Mouse (Mus musculus) heart, postnatal 10 days (tissue): Measurements from ENCODE around the gene D930007J09Rik. TPM values are rescaled to one million over a fixed set of nuclear protein-coding genes. Genes with fewer than 3 reads are reported as not detected.

ENCODE experiments used
- DNase-seq, 2 experiments: peaks; one replicate each; pipeline ENCODE4 v3.0.0; 2021
- intact Hi-C: fragments of 180-260 bp; cut with DNase I; formaldehyde crosslinking; loops from one replicate; pipeline ENCODE4 v1.15.1; 2025
- total RNA-seq, 2 experiments: library from RNA; stranded (reverse); gene quantifications; 2 replicates each; pipeline ENCODE4 v1.2.3; 2021

Gene D930007J09Rik
- total RNA-seq, result under 1 TPM; 0.81 to 0.82 TPM

DNA sequence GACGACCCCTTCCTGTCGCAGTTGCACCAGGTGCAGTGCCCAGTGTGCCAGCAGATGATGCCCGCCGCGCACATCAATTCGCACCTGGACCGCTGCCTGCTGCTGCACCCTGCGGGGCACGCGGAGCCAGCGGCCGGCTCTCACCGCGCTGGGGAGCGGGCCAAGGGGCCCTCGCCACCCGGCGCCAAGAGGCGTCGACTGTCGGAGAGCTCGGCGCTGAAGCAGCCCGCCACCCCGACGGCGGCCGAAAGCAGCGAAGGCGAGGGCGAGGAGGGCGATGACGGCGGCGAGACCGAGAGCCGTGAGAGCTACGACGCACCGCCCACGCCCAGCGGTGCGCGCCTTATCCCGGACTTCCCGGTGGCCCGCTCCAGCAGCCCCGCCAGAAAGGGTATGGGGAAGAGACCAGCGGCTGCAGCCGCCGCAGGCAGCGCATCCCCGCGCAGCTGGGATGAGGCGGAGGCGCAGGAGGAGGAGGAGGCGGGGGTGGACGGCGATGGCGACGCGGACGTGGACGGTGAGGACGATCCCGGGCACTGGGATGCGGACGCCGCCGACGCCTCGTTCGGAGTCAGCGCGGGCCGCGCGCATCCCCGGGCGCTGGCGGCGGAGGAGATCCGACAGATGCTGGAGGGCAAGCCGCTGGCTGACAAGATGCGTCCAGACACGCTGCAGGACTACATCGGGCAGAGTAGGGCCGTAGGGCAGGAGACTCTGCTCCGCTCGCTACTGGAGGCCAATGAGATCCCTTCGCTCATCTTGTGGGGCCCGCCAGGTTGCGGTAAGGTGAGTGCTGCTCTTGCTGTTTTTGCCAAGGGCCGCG, at the start of gene D930007J09Rik:
Gene D930007J09Rik (minus strand): TSS at position 591 of the 823 bp plus-strand sequence.
- intact Hi-C loops, result loop anchor here (5.0 kb wide), 1 partner anchor 1000 kb away; no protein-coding TSS in a partner anchor
- peak in 1 of 2 experiments; percentile 56 for DNase-seq

DNA sequence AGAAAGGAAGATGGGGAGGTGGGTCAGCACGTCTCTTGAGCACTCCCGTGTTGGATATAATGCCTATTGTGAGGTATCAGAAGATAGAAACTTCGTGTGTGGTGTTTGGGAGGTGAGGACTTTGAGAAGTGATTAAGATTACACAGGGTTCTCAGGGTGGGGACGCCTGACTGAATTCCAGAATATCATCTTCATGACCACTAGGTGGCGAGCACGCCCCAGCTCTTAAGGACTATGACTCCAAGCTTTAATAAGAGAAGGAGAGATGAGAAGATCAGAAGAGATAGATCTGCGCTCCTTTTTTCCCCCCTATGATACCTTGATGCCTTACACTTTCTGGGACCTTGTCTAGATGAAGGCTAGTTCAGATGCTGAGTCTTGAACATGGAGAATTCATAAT, 49.3 kb upstream of the D930007J09Rik start:
- DNase-seq, result peak; percentile 48 to 60
- intact Hi-C loops, result no loop called here

DNA sequence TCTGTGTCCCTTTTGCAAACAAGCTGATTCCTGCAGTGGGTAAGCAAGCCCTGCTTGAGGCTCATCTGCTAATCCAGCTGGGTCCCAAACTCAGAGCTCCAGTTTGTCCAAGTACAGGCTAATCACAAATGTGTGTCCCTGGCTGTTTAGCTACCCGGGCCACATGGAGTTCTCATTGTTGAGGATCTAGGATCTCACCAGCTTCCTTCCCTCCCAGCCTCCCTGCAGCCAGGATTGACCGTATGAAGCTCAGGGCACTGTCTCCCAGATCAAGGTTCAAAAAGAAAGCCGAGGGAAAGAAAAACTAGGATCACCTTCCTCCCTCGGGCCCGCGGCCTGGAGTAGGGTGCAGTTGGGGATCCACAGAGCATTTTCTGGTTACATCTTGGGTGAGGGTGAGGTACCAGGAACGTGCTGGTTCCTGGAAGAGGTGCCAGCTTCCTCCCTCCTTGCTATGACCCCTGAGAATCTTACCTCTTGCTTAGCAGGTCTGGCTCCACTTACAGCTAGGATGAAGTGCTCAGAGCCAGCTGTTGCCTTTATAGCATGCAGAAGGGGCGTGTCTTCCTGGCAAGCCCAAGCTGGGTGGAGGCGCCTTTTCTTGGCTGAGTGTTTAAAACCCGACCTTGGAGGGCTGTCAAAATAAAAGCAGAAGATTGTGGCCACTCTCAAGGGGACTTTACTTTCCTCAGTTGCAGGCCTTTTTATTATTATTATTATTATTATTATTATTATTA, 48.2 kb upstream of the D930007J09Rik start, which contains the start of gene Serpinb1a:
Gene Serpinb1a (minus strand): TSS at position 518 of the 737 bp plus-strand sequence.
- intact Hi-C loops, result no loop called here
- peak; percentile 80 to 82 for DNase-seq

DNA sequence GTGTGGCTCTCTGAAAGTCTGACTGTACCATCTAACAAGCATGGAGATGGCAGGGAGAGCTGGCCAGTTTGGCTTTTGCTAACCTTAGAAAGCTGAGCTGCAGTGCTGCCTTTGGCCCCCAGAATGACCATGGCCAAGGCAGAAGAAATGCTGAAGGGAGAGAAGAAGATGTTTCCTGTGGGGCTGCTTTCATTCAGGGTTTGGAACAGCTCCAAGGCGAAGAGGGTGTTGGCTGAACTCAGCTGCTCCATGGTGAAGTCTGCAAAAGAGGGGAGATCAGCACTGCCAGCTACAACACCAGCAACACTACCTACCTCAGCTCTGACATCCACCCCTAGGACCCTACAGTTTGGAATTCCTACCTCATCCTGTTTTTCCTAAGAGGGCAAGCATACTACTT, 47.5 kb upstream of the D930007J09Rik start:
- intact Hi-C loops, result no loop called here
- peak in 1 of 2 experiments; percentile 20 for DNase-seq

DNA sequence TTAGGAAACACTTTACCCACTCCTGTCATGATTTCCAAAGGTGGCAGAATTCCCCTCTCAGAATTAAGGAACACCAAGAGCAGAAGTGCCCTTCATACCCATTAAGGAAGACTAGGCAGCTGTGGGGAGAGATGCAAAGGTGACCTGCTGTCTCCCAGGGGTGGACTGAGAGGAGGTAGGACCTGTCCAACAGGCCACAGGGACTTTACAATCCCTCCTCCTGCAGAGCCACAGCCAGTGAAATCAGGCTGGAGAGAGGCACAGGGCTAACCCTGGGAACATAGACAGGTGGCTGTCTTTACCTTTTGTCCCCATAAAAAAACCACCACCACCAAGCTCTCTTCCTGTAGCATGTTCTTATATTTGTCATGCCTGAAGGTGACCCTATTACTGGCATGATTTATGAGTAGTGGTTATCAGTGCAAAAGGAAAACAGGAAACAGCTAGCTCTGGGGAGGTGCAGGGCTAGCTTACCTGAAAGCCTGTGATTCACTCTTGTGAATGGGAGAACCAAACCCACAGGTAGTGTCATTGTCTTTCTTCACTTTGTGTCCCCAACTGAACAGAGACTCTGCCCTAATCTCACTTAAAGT, 47.0 kb upstream of the D930007J09Rik start:
- no peak for DNase-seq
- intact Hi-C loops, result no loop called here

DNA sequence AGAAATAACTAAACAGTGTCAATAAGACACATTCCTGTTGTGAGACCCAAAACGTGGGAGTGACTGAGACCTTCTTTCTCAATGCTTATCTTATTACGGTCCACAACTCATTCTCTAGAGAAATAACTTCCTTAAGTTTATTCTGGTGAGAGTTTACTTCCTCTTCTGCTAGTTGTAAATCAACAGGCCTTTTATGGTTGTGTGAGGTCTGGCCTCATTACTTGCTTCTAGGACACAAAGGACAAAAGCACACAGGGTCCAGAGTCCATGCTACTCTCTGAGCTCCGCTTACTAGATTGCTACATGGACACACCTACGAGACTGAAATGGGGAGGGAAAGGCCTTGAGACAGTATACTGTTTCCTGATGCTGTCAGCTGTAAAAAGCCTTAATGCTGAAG, 46.4 kb upstream of the D930007J09Rik start:
- DNase-seq, result no peak
- intact Hi-C loops, result no loop called here

DNA sequence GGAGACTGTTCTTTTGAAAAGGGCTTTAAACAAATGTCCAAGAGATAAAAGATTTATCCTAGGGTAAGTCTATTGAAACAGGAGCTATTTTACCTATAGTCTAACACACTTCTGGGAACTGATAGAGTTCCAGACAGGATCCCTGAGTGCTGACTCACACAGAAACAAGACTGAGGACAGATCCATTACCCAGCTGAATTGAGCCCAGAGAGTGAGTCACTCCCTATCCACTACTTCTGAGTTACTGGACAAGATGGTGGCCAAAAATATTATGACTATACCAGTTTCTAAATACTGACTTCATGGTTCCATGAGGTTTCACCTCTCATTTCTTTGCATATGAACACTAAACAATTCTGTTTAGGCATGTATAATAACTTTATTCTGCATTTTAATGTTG, 43.6 kb upstream of the D930007J09Rik start:
- intact Hi-C loops, result no loop called here
- no peak for DNase-seq

DNA sequence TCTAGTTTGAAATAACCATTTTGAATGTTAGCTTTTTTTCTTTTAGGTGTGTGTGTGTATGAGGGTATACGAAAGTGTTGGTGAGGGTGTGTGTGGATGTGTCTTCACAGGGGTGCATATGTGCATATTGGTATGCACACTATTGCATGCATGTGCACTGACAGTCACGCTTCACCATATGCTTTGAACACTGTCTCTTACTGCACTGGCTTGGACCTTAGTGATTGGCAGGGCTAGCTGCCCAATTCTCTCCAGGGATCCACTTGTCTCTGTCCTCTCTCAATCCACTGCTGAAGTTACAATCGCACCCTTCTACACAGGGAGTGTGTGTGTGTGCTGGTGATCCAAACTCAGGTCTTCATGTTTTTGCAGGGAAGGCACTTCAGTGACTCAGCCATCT, 38.7 kb upstream of the D930007J09Rik start:
- DNase-seq, result no peak
- intact Hi-C loops, result no loop called here

DNA sequence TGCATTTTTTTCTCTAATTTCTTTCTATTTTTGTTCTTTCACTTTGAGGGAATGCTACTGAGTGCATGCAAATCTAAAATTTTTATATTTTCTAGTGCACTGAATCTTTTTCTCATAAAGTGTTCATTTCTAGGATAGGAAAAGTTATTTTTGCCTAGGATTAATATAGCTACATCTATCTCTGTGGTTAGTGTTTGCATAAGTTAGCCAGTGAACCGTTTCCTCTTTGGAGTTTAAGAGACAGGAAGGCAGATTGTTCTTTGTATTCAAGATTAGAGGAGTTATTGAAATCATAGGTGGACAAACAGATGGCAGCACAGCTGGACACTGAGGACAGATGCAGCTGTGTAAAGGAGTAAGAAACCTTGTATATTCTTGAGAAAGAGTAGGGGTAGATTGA, 36.7 kb upstream of the D930007J09Rik start:
- no peak for DNase-seq
- intact Hi-C loops, result no loop called here

DNA sequence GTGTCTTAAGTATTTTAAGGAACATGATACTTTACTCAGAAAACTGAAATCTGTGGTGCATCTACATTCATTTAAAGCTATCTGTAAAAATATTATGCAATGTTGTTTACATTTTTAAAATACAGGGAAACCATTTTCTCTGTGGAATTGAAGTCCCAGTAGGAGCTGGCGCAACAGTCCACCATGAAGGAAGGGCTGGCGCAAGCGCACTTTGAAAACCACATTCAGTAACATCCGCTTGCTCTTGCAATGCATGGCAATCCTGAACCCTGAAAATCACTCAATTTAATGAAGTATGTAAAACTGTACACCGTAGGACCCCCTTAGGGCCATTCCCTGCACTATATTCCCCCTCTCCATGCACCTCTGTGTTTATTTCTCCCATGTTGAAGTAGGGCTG, 31.9 kb upstream of the D930007J09Rik start:
- intact Hi-C loops, result no loop called here
- no peak for DNase-seq

DNA sequence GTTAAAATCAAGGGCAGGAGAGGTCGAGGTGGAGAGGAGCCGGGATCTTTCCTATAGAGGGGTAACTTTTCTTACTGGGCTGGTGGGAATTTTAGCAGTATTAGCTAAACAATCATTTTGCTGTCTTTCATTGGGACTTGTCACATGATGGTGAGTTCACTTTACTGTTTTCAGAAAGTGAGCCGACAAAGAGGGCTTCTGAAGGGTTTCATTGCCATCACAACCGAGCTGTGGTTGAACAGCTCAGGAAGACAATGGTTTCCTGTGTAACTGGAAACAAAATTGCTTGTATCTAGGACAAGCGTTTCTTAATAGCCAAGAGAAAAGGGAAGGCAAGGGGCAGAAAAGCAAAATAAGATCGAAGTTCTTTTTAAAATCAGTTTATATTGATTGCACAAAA, 30.6 kb upstream of the D930007J09Rik start:
- intact Hi-C loops, result no loop called here
- no peak for DNase-seq

DNA sequence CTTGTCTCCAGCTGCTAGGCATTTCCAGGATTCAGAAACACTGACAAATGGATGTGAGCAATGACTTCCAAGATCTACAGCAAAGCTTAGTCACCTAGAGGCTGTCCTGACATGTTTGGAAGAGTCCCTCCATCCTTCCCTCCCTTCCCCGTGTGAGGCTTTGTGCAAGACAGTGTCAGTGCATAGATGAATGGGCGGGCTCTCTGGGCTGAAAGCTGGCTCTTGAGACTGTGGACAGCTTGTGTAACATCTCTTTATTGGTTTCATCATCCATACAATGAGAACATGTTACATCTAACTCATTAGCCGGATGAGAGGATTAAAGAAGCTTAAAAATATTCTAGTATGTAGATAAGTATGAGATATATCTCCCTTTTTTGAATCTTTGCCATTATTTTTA, 30.1 kb upstream of the D930007J09Rik start:
- intact Hi-C loops, result no loop called here
- no peak for DNase-seq

DNA sequence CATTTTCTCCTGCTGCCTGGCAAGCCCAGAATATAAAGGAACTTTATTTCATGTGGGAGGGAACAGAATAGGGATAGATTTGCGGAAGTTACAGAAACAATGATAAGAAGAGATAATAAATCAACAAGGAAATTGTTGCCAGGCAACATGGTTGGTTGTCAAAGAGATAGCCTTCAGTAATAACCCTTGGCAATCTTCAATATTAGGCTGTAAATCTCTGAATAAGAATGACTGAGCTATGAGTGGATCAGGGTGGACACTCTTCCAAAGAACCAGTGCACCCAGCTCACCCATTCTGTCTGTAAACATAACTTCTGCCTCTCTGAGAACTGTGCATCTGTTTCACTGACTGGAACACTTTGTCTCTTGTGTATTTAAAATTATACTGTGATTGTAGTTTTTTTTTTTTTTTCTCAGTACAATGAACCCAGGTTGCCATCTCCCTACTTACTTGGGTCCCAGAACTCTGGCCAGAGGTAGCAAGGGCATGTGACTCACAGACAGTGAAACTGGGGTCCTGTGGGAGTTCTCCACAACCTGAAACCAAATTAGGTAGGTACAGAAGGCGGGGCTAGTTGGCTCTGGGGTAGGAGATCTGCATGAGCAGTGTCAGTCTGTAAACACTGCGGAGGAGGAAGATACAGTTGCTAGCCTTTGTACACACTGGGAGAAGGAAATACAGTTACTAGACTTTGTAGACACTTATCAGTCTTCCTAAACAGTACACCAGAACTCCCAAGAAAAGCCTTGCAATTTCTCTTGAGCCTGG, 29.0 kb upstream of the D930007J09Rik start:
- intact Hi-C loops, result no loop called here
- no peak for DNase-seq

DNA sequence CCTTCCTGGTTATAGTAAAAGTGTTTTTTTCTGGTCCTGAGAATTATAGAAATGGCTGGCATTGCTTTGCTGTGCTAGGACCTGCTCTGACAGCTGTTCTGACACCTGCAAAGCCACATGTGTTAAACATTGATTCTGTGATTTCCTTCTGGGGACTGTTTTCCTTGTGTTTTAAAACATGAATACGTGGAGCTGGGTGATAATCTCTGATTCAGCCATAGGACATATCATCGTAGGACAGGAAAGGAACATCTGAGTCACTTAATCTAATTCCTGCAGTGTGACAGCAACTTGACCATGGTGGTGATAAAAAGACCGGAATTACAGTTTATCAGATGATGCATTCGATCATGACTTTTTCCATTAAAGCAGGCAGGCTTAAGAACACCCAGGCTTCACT, 26.2 kb upstream of the D930007J09Rik start:
- intact Hi-C loops, result no loop called here
- DNase-seq, result no peak

DNA sequence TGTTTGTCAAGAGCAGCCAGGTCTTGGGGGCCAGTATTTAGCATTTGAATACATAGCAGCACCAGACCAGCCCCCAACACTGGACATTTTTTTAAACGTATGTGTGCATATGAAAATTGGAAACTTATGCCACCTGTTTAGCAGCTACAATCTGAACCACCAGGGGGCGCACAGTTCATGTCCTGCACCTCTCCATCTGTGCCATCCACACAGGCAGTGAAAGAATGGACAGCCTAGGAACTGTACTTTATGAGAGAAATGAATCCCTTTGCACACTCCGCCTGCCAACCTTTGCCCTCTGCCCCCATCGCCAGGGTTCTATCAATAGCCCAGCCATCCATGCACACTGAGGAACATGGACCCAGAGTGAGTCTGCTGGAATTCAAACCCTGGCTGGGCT, 25.3 kb upstream of the D930007J09Rik start:
- peak; percentile 29 to 62 for DNase-seq

DNA sequence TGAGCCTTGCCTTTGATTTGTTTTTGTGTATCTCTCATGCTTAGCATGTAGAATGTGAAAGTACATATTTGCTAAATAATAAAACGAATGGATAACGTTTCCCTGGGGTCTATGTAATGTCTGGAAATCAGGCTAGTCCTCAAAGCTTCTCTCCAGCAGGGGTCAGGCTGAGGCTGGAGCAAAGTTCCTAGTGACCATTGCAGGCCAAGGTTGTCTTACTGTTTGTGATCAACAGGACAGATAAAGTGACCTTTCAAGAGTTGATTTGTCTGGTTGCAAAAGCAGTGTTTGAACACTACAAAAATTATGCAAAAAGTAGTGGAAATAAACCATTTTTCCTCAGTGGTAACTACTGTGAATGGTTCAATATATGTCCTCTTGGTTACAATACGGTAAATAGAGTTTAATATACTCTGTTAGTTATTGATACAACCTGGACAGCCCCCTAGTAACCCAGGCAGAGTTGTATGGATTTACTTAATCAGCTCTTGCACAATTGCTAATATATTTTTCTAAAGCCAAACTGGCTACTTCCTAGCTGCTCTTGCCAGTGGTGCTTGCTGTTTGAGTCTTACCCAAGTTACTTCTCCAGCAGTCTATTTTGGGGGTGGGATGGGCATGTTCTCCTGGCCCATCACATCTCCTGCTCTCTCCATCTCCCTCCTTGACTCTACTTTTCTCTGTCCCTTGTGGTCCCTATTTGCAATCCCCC, 24.6 kb upstream of the D930007J09Rik start:
- DNase-seq, result no peak
- intact Hi-C loops, result no loop called here

More for the DNA sequence above, 25.3 kb upstream of the D930007J09Rik start:
- intact Hi-C loops, result no loop called here

DNA sequence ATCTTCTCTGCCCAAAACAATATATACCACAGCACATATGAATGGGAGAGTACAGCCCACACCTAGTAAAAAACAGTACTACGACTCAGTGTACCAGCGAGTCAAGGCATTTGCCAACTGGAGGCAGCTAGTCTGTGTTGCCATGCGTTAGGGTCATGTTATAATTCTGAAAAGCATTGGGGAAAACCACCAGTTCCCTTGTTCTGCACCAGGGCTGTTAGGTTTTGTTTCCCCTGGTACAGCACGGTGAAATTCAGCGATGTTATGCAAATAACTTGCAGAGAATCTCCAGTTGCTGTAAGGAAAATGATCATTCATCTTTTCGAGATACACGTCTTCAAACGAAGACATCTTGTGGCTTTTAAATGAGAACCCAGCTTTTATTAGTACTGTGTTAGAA, 22.9 kb upstream of the D930007J09Rik start:
- intact Hi-C loops, result no loop called here
- DNase-seq, result no peak

DNA sequence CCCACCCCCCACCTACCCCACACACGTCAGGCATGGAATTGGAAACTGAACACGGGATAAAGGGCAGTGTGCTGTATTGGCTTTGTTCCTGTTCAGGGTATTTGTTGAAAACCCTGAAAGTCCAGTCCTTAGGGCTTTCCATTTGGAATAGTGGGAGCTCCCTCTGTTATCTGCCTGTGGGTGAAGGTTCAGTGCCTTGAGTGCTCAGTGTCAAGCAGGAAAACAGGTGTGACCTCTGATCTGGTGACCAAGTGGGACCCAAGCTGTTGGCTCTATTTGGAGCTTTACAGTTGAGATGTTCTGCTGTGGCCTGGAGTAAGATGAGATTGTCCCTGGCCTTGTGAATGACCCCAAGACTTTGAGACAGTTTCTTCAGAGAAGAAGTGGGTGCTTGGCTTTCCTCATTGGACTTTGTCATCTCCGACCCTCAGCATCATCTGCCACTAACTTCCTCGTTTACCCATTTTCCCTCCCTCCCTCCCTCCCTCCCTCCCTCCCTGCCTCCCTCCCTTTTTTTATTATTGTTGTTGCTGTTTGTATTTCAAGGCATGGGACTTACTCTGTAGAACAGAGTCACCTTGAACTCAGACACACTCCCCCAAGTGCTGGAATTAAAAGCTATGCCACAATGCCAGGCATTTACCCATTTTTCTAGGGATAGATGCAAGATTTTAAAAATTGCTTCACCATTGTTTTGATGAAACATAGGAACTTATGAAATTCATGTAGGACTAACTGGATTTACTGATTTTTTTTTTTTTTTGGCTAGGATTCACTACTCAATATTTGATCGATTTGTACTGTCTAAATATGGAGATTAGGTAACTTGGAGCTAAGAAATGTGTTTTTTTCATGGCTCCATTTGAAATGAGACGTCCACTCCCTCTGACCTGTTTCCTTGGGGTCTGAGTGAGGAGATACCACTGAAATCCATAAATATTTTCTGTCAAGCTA, 22.0 kb upstream of the D930007J09Rik start:
- intact Hi-C loops, result no loop called here
- DNase-seq, result no peak

DNA sequence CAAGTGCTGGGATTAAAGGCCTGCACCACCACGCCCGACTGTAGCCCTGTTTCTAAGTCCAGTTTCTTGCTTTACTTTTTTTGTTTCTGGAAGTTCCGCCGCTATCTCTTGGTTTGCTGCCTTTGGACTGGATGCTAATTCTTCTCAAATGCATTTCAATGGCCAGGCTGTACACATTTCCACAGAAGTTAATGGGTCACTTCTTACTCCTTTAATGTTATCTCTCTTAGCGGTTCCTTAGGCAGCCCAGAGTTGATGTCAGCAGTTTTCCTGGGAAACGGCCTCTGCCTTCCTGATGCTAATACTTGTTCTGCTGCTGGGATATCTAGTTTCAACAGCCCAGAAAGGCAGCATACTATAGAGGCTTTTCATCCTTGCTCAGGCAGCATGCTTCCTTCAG, 20.5 kb upstream of the D930007J09Rik start:
- intact Hi-C loops, result no loop called here
- no peak for DNase-seq
